Mouse (Mus musculus) intestine, postnatal 0 days (tissue): ENCODE data around the gene Dus1l. TPM values are rescaled to one million over a fixed set of nuclear protein-coding genes. Genes with fewer than 3 reads are reported as not detected.

Source experiments
- ATAC-seq: fragments of 200-750 bp; cut with Nextera tagmentation; 2 replicates; pipeline ENCODE4 v1.8.0; 2017; ENCODE audit warnings: mild to moderate bottlenecking, moderate TSS enrichment, moderate library complexity
- H3K27ac ChIP-seq: fragments of 300-500 bp; sonication (generic); 2 replicates; pipeline ENCODE4 v1.5.1; 2014; ENCODE audit warnings: mild to moderate bottlenecking, low read depth, low read length, moderate library complexity
- H3K27me3 ChIP-seq: fragments of 300-500 bp; sonication (generic); replicated peaks from 2 replicates; pipeline ENCODE4 v1.6.1; 2014; ENCODE audit warnings: low read length, mixed read lengths; ENCODE audit not compliant: control insufficient read depth, insufficient read depth
- H3K36me3 ChIP-seq: fragments of 300-500 bp; sonication (generic); 2 replicates; pipeline ENCODE4 v1.6.1; 2014; ENCODE audit warnings: mild to moderate bottlenecking, moderate library complexity; ENCODE audit not compliant: control insufficient read depth, insufficient read depth
- H3K4me1 ChIP-seq: fragments of 300-500 bp; sonication (generic); replicated peaks from 2 replicates; pipeline ENCODE4 v1.6.1; 2014; ENCODE audit warnings: antibody characterized with exemption, low read length, mixed read lengths; ENCODE audit not compliant: control insufficient read depth, insufficient read depth
- H3K4me2 ChIP-seq: fragments of 300-500 bp; sonication (generic); replicated peaks from 2 replicates; pipeline ENCODE4 v1.6.1; 2014; ENCODE audit warnings: low read depth, mild to moderate bottlenecking, moderate library complexity
- H3K4me3 ChIP-seq: fragments of 300-500 bp; sonication (generic); 2 replicates; pipeline ENCODE4 v1.5.1; 2014; ENCODE audit warnings: low read depth, low read length
- H3K9ac ChIP-seq: fragments of 300-500 bp; sonication (generic); 2 replicates; pipeline ENCODE4 v1.6.1; 2014; ENCODE audit warnings: mild to moderate bottlenecking, low read depth, low read length
- H3K9me3 ChIP-seq: fragments of 300-500 bp; sonication (generic); 2 replicates; pipeline ENCODE4 v1.6.1; 2016; ENCODE audit warnings: mixed run types; ENCODE audit not compliant: control insufficient read depth
- CTCF ChIP-seq: sonication (generic); IDR thresholded peaks from 2 replicates; pipeline ENCODE4 v1.5.1; 2016; ENCODE audit warnings: low read depth, mild to moderate bottlenecking, control low read depth, antibody characterized with exemption, moderate library complexity
- WGBS: fragments of 180-500 bp; shearing (Covaris S2); extraction: QIAGEN DNeasy Blood & Tissue Kit; methylation state at CpG from one replicate; pipeline ENCODE4 v1.1.7; 2014; 5-methylcytosine and 5-hydroxymethylcytosine counted together
- polyA plus RNA-seq: library from polyadenylated mRNA; unstranded; fragments of >200 nt; fragmentation: Nextera tagmentation; extraction: Ambion mirVana; gene quantifications from 2 replicates; pipeline ENCODE4 v1.2.1, GENCODE M21; 2015

The Dus1l gene
- polyA plus RNA-seq, 1 experiment from 2014 or later: 45.5 TPM

DNA sequence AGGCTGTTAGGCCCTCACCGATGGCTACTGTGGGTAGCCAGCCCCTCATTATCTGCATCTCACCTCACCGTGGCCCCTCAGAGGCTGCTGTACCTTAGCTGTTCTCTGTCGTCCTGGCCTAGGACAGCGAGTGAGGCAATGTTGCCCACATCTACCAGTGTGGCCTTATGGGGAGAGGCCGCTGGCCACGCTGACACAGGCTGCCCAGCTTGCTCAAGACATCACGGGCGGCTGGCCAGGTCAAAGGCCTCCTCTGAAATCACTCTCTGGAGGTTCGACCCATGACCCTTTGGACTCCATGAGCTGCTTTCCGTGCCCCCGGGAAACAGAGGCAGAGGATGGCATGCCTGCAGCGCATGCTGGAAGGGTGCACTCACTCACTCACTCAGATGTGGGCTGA, 34.5 kb upstream of the Dus1l start:
- H3K4me2 ChIP-seq: no peak overlapping the region
- H3K4me3 ChIP-seq: no peak overlapping the region
- H3K27me3 ChIP-seq: no peaks in the 10 kb centered on the region
- no peak for ATAC-seq
- H3K9me3 ChIP-seq: no peaks in the 10 kb centered on the region
- 82% methylated on average over 12 of the region's 12 CpGs for WGBS
- H3K4me1 ChIP-seq: 0 out of 2 replicates have a peak, but pooled peaks cover 2% of the 10 kb centered on the region
- no peaks in the 10 kb centered on the region for H3K36me3 ChIP-seq
- no peak for TF ChIP-seq CTCF
- no peak overlapping the region for H3K9ac ChIP-seq
- no peak overlapping the region for H3K27ac ChIP-seq

DNA sequence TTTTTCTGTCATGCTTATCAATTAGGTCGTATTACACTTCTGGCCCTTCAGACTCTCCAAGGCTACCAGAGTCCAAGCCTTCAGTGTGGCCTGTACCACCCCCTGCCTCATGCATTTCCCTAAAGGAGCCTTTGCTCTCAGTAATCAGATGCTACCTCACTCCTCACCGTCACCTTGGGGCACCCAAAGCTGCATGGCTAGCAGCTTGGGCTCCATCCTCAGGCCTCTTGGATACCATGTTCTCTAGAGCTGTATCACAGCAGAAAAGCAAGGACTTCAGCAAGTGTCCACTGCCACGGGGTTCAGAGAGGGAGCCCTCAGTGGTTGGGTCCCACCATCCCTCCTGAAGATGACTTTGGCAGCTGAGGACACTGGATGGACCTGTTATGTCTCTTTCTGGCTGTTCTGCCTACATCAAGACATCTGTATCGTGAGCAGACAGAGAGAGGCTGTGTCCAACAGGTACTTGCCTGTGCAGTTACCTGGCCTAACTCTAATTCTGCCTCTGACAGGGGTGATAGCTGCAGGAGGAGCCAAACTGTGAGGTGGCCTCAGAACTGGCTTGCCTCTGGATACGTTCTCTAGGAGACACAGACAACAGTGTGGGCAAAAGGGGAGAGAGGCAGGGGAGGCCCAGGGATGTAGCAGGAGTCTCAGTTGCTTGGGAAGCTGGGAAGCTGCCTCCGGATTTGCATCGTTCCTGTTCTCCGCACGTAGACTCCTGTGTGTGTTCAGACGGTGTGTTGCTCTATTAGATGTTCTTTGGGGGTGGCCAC, 33.7 kb upstream of the Dus1l start:
- TF ChIP-seq CTCF: no peak
- Histone ChIP-seq H3K4me1 (0 out of 2 replicates have a peak, but pooled peaks cover 2% of the 10 kb centered on the region), H3K27ac (no peak overlapping the region), H3K36me3 (no peaks in the 10 kb centered on the region), H3K4me2 (no peak overlapping the region), H3K9me3 (no peaks in the 10 kb centered on the region), H3K9ac (no peak overlapping the region), H3K4me3 (no peak overlapping the region), H3K27me3 (no peaks in the 10 kb centered on the region)
- 79% methylated on average over 10 of the region's 10 CpGs for WGBS
- no peak for ATAC-seq

DNA sequence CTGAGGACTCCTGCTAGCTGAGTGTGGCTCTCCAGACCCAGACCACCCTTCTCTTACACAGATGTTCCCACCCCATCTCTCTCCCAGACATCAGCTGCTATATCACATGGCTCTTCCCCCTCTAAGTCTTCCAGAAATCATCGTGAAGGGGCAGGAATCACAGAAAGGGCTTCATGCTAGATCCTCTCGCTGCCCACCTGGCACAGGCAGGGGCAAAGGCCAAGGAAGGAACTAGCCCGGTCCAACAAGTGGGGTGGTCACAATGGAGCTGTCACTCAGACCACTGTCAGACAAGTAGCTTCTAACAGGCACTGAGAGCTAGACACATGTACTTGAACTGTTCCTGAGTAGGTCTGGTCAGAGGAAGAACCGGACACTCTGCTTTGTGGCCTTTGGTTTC, 32.2 kb upstream of the Dus1l start:
- Histone ChIP-seq H3K9me3 (no peaks in the 10 kb centered on the region), H3K4me3 (no peak overlapping the region), H3K27me3 (no peaks in the 10 kb centered on the region), H3K36me3 (no peaks in the 10 kb centered on the region), H3K9ac (no peak overlapping the region), H3K4me1 (no peaks in the 10 kb centered on the region), H3K27ac (no peak overlapping the region), H3K4me2 (no peak overlapping the region)
- ATAC-seq: no peak
- no peak for TF ChIP-seq CTCF
- 79% methylated on average over 4 of the region's 4 CpGs for WGBS

DNA sequence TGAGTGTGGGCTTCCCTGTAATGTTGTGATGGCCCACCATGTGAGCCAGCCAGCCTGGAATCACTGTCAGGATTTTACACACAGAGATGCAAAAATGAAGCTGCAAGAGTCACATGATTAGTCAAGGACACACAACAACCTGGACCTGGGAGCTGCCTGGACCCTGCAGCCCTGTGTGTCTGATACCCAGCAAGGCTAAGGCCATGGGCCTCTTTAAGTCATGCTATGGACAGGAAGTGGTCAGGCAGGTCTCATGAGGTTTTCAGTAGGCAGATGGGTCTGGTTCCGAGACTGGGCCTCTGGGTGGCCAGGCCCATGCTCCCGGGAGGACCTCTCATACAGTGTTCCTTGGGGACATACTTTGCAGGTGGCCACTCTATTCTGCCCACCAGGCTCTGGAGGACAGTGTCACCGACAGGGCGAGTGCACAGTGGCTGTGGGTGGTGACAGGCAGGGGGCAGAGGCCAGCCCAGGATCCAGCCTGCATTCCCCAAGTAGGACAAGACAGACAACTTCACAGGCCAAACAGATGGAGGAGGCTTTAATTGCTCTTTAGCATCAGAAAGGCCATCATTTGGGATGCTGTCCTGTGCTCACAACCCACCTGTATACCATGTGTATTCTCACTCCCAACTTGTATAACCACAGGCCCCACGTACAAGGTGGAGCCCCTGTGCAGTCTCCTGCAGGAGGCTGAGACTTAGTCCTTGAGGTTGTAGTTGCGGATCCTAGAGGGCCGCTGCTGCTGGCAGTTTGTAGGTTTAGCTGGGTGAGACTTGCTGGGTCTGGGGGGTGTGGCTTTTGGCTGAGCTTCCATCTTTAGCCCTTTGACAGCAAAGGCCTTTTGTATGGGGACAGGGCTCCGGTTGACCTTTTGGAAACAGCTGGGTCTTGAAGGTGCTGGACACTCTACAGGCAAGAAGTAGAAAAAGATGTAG, 30.1 kb upstream of the Dus1l start:
- peaks cover 7% of the 10 kb centered on the region; the same call in 1 of the 2 replicates for H3K36me3 ChIP-seq
- no peak overlapping the region for H3K27ac ChIP-seq
- no peak overlapping the region for H3K9ac ChIP-seq
- no peak for TF ChIP-seq CTCF
- 86% methylated on average over 8 of the region's 8 CpGs for WGBS
- no peaks in the 10 kb centered on the region for H3K9me3 ChIP-seq
- H3K4me2 ChIP-seq: no peak overlapping the region
- H3K4me3 ChIP-seq: no peak overlapping the region
- peaks cover 4% of the 10 kb centered on the region; the same call in 1 of the 2 replicates for H3K4me1 ChIP-seq
- ATAC-seq: no peak
- no peaks in the 10 kb centered on the region for H3K27me3 ChIP-seq

DNA sequence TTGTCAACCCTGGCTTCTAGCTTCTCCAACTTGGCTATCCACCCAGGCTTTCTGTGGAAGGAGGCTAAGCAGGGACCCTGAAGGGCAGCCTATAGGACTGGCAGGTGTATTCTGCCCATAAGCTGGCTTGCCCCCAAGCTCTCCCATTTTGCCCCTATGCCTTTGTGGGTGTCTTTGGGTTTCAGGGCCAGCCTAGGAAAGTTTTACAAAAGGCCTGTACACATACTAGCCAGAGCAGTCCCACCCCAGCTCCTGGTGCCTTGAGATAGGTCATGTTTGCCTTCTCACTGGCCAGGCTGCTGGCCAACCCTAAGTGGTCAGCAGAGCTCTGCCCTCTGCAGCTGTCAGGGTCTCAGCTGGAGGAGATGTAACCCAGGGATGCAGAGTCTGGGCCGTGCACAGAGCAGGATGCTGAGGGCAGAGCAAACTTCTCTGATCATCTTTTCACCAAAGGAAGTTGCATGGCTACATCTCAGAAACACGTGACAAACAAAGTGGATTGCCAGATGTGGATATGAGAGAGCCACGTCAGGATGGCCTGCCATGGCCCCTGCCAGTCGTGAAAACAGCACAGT, 29.2 kb upstream of the Dus1l start:
- ATAC-seq: no peak
- H3K4me3 ChIP-seq: no peak overlapping the region
- no peaks in the 10 kb centered on the region for H3K9me3 ChIP-seq
- H3K9ac ChIP-seq: peak overlapping the region; percentile 72; the same call in 1 of the 2 replicates
- 60% methylated on average over 4 of the region's 4 CpGs for WGBS
- H3K27me3 ChIP-seq: no peaks in the 10 kb centered on the region
- peak overlapping the region; percentile 84 for H3K4me2 ChIP-seq
- no peak for TF ChIP-seq CTCF
- 0 out of 2 replicates have a peak overlapping the region, but pooled peaks have one; percentile 89 for H3K27ac ChIP-seq
- peaks cover 4% of the 10 kb centered on the region; the same call in 1 of the 2 replicates for H3K4me1 ChIP-seq
- H3K36me3 ChIP-seq: peaks cover 15% of the 10 kb centered on the region

DNA sequence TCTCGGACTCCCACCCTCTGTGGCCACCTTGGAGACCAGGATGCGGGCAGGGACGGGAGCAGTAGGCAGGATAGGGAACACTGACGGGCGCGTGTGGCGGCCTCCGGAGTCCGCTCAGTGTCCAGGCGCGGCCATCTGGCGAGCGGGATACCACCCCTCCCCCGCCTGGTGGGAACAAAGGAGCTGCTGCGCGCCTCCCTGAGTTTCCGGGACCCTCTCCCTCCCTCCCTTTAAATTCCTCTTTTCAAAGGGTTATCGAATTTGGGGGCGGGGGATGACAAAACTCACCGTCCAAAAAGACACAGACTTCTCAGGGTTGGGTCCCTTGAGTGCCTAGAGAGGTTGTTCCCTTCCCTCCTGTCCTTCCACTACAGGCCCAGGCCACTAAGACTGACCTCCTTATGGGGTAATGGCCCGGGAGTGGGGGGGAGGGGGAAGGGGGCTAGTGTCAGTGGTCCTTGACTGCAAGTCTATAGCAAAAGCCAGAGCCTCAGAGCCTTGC, 28.6 kb upstream of the Dus1l start:
- 3% methylated on average over 21 of the region's 21 CpGs for WGBS
- Histone ChIP-seq H3K27ac (peak overlapping the region; percentile 89), H3K4me2 (peak overlapping the region; percentile 84), H3K4me3 (peak overlapping the region; percentile 80), H3K36me3 (peaks cover 21% of the 10 kb centered on the region), H3K27me3 (no peaks in the 10 kb centered on the region), H3K9me3 (no peaks in the 10 kb centered on the region), H3K9ac (peak overlapping the region; percentile 72), H3K4me1 (peaks cover 4% of the 10 kb centered on the region; the same call in 1 of the 2 replicates)
- ATAC-seq: no peak
- TF ChIP-seq CTCF: no peak
